Mouse (Mus musculus) embryonic facial prominence, embryonic 10.5 days (tissue): Measurements from ENCODE around the gene Akap13. TPM values are rescaled to one million over a fixed set of nuclear protein-coding genes. Genes with fewer than 3 reads are reported as not detected.

ENCODE experiments used
- DNase-seq: peaks from one replicate; pipeline ENCODE4 v3.0.0-alpha.2; 2017; ENCODE audit warnings: low spot score
- H3K27ac ChIP-seq: fragments of 300-500 bp; sonication (generic); replicated peaks from 2 replicates; pipeline ENCODE4 v1.5.1; 2016; ENCODE audit warnings: mild to moderate bottlenecking
- H3K27me3 ChIP-seq: fragments of 300-500 bp; sonication (generic); replicated peaks from 2 replicates; pipeline ENCODE4 v1.6.1; 2016; ENCODE audit warnings: low read depth, mild to moderate bottlenecking; ENCODE audit not compliant: poor library complexity, severe bottlenecking
- H3K36me3 ChIP-seq: fragments of 300-500 bp; sonication (generic); replicated peaks from 2 replicates; pipeline ENCODE4 v1.6.1; 2016; ENCODE audit warnings: mild to moderate bottlenecking, moderate library complexity
- H3K4me1 ChIP-seq: fragments of 300-500 bp; sonication (generic); 2 replicates; pipeline ENCODE4 v1.6.1; 2016
- H3K4me3 ChIP-seq: fragments of 300-500 bp; sonication (generic); 2 replicates; pipeline ENCODE4 v1.5.1; 2016; ENCODE audit warnings: mild to moderate bottlenecking, moderate library complexity
- H3K9me3 ChIP-seq: fragments of 300-500 bp; sonication (generic); 2 replicates; pipeline ENCODE4 v1.6.1; 2016; ENCODE audit warnings: mild to moderate bottlenecking
- WGBS: fragments of 180-500 bp; shearing (Covaris S2); methylation state at CpG from one replicate; pipeline ENCODE4 v1.1.7; 2016; 5-methylcytosine and 5-hydroxymethylcytosine counted together
- polyA plus RNA-seq: library from polyadenylated mRNA; unstranded; fragments of >200 nt; fragmentation: Nextera tagmentation; extraction: Ambion mirVana; gene quantifications from 2 replicates; pipeline ENCODE4 v1.2.1, GENCODE M21; 2016

The Akap13 gene
- polyA plus RNA-seq, 1 experiment from 2014 or later = 37.6 TPM

DNA sequence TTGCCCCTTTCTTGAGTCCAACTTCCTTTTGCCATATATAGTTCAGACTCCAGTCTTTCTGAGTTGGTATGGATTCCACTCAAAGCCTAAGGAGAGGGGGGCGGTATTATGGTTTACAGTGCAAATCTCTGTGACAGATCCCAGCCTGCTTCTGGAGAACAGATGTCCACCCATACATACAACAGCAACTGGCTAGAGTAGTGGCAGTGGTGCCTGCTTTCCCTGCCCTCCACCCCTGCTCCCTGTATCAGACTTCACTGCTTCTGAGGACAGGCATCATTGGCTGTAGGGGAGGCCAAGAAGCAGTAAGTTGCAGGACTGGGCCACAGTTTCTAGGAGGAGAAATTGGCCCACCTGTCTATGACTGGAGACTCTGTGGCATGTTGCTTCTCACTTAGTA is 102.9 kb downstream of the Akap13 start:
- no peak for DNase-seq

DNA sequence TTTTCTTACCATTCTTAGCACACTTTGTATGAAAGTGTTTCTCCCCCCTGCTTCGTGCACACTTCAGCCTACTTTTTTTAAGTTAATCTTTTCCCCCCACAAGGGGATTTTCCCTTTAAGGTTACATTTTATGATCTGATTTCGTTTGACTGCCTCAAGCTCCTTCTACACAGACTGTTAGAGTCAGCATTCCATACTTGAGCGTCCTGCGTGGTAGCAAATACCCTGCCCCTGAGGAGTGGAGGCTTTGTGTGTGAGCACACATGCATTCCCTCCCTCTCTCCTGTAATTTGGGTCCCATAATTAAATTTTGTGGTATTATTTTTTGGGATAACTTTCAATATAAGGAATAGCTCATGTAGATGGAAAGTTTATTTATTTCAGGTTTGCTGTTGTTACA is 103.8 kb downstream of the Akap13 start:
- no peak overlapping the region for H3K27ac ChIP-seq
- H3K36me3 ChIP-seq = no peaks in the 10 kb centered on the region
- H3K27me3 ChIP-seq = no peaks in the 10 kb centered on the region
- DNase-seq = no peak
- peaks cover 29% of the 10 kb centered on the region for H3K4me1 ChIP-seq
- H3K9me3 ChIP-seq = no peaks in the 10 kb centered on the region
- no peak overlapping the region for H3K4me3 ChIP-seq
- WGBS = 64% methylated on average over 4 of the region's 4 CpGs

More for the DNA sequence above, 102.9 kb downstream of the Akap13 start:
- Histone ChIP-seq H3K36me3 (no peaks in the 10 kb centered on the region), H3K9me3 (no peaks in the 10 kb centered on the region), H3K4me1 (peaks cover 29% of the 10 kb centered on the region), H3K27ac (0 out of 2 replicates have a peak overlapping the region, but pooled peaks have one; percentile 24), H3K4me3 (no peak overlapping the region), H3K27me3 (no peaks in the 10 kb centered on the region)
- 88% methylated on average over 1 of the region's 1 CpGs for WGBS

DNA sequence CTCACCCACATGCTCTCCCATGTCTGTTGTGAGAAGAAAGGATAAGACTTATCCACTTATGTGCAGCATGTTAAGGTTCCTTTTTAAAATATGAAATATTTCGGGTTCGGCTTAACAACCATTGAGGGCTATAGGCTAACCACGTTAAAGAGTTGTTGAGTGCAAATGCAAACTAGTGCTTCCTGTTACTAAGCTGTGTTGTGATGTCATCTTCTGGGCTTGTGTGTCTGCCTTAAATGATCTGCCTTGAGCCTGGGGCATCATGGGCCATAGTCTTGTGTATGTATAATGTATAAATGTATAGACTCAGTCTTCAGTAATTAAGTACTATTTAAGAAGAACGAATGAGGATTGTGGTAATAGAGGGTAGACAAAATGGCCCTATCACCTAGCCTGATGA is 104.6 kb downstream of the Akap13 start:
- 91% methylated on average over 4 of the region's 4 CpGs for WGBS
- Histone ChIP-seq H3K9me3 (no peaks in the 10 kb centered on the region), H3K36me3 (no peaks in the 10 kb centered on the region), H3K4me3 (no peak overlapping the region), H3K27ac (no peak overlapping the region), H3K27me3 (no peaks in the 10 kb centered on the region), H3K4me1 (peaks cover 29% of the 10 kb centered on the region)
- no peak for DNase-seq

DNA sequence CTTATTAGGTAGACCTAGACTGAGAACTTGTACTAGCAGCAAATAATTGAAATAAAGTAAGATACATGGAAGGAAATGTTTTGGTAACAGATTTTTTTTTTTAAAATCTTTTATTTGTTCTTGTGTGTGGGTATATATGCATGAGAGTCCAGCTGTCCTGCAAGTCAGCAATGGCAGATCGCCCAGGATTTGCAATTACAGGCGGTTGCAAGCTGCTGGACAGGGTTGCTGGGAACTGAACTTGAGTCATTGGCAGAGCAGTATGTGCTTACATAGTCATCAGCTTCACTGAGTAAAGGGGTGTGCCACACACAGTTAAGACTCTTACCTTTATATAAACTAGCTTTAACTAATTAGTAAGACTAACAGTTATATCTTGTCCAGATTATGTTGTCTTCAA is 105.2 kb downstream of the Akap13 start:
- 91% methylated on average over 2 of the region's 2 CpGs for WGBS

DNA sequence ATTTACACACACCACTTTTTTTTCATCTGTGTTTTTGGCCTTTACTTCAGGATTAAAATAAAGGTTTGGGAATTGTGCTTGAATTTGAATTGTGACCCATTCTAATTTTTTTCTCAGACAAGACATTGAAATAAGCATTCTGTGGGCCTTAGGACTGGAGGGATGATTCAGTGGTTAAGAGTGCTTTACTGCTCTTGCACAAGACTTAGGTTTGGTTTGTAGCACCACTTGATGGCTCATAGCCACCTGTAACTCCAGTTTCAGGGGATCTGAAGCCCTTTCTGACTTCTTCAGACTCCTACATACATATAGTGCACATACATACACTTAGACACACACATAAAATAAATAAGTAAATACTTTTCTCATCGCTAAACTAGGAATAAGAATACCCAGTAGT is 105.8 kb downstream of the Akap13 start:
- Histone ChIP-seq H3K27me3 (no peaks in the 10 kb centered on the region), H3K36me3 (no peaks in the 10 kb centered on the region), H3K4me3 (no peak overlapping the region), H3K27ac (no peak overlapping the region), H3K4me1 (peaks cover 25% of the 10 kb centered on the region), H3K9me3 (no peaks in the 10 kb centered on the region)
- no peak for DNase-seq
- 95% methylated on average over 1 of the region's 1 CpGs for WGBS

More for the DNA sequence above, 105.2 kb downstream of the Akap13 start:
- Histone ChIP-seq H3K36me3 (no peaks in the 10 kb centered on the region), H3K27me3 (no peaks in the 10 kb centered on the region), H3K27ac (no peak overlapping the region), H3K9me3 (no peaks in the 10 kb centered on the region), H3K4me1 (peaks cover 28% of the 10 kb centered on the region), H3K4me3 (no peak overlapping the region)
- no peak for DNase-seq

DNA sequence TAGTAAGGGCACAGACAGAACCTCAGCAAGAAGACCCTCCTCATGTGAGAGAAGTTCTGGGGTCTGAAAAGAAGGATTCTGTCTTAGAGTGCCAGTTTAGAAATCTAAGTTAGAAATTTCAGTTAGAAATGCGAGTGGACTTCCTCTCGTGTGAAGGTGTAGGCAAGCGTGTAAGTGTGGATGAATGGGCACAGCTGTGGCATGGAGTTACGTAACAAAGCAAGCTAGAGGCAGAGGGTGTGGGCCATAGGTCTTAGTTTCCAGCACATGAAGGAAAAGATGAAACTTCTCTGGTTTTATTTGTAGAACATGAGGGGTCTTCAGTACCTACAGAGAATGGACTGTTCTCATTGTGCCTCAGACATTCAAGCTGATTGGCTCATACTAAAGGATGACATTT is 112.9 kb downstream of the Akap13 start:
- WGBS = 96% methylated on average over 4 of the region's 4 CpGs
- no peak overlapping the region for H3K4me3 ChIP-seq

DNA sequence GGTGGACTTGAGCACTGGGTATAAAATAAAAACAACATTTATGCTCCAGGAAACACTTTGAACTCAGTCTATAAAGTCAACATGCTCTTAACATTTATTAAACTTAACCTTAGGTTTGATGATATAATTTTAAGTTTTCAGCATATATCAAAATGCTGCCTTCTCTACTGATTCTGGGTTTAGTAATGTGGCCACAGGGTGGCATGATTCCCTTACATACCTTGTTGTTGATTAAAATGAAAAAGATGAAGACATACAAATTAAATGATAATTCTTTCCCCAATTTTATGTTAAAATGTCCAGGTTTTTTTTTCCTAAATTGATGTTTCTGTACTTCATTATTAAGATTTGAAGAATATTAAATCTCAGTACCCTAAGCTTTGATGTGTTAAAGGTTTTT is 113.5 kb downstream of the Akap13 start:
- Histone ChIP-seq H3K9me3 (no peaks in the 10 kb centered on the region), H3K4me1 (no peaks in the 10 kb centered on the region), H3K4me3 (no peak overlapping the region), H3K36me3 (peaks cover 8% of the 10 kb centered on the region; the same call in 1 of the 2 replicates), H3K27ac (no peak overlapping the region), H3K27me3 (no peaks in the 10 kb centered on the region)
- no peak for DNase-seq

More for the DNA sequence above, 112.9 kb downstream of the Akap13 start:
- H3K9me3 ChIP-seq = no peaks in the 10 kb centered on the region
- peaks cover 8% of the 10 kb centered on the region; the same call in 1 of the 2 replicates for H3K36me3 ChIP-seq
- no peaks in the 10 kb centered on the region for H3K27me3 ChIP-seq
- no peaks in the 10 kb centered on the region for H3K4me1 ChIP-seq
- no peak for DNase-seq
- no peak overlapping the region for H3K27ac ChIP-seq

DNA sequence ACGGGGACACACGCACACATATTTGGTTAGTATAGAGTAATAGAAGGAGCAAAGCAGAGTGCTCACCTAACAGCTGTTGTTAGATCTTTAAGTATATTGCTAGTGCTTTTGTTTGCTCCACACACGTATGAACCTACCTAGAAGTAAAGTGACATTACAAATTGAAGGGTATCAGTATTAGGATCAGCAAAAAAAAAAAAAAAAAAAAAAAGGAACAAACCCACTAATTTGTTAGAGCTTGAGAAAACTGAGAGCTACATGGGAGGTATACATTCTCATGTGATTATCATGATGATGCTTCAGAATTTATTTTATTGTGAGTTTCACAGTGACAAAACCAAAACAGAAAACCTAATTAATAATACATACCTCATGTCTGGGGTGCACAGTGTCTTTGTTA is 114.9 kb downstream of the Akap13 start:
- Histone ChIP-seq H3K27me3 (no peaks in the 10 kb centered on the region), H3K4me1 (peaks cover 9% of the 10 kb centered on the region), H3K4me3 (no peak overlapping the region), H3K9me3 (no peaks in the 10 kb centered on the region), H3K27ac (no peak overlapping the region), H3K36me3 (peaks cover 8% of the 10 kb centered on the region; the same call in 1 of the 2 replicates)
- WGBS = 91% methylated on average over 3 of the region's 3 CpGs
- no peak for DNase-seq

DNA sequence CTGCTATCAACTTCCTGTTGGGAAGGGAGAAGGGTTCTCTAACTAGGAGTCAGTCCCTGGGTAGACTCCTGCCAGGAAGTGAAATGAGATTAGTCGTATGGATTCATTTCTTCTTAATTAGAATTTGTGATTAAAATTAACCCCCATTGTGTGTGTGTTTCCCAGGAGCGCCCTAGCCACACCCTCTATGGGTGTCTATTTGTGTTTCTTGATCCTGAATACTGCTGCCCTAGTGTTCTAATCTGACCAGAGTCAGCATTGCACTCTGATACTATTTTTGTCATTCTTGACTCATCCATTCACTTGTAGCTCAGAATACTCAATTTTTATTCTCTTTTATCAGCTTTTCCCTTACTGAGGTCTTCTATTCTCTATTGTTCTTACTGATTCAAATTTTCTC is 115.7 kb downstream of the Akap13 start:
- Histone ChIP-seq H3K4me3 (no peak overlapping the region), H3K9me3 (no peaks in the 10 kb centered on the region), H3K36me3 (peaks cover 8% of the 10 kb centered on the region; the same call in 1 of the 2 replicates), H3K27me3 (no peaks in the 10 kb centered on the region), H3K27ac (no peak overlapping the region), H3K4me1 (peaks cover 18% of the 10 kb centered on the region)
- no peak for DNase-seq
- 82% methylated on average over 2 of the region's 2 CpGs for WGBS

DNA sequence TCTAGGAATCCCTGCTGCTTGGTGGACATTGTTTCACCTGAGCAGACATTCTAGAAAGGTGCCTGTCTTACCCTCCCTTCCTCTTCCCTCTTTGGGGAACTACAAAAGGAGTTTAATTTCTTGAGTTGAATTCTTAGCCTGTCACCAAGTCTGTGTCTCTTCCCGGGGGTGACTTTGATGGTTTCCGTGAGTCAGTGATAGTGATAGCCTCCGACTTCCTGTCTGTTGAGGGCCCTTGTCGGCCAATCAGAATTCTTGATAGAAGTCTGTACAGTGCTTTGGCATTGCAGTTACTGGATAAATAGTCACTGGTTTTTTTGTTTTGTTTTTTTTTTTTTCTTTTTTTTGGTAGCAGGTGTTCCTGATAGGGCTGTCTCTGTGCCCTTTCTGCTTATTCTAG is 116.8 kb downstream of the Akap13 start:
- peaks cover 18% of the 10 kb centered on the region for H3K4me1 ChIP-seq
- H3K9me3 ChIP-seq = no peaks in the 10 kb centered on the region
- DNase-seq = no peak
- no peak overlapping the region for H3K27ac ChIP-seq
- 81% methylated on average over 4 of the region's 4 CpGs for WGBS
- no peak overlapping the region for H3K4me3 ChIP-seq
- H3K27me3 ChIP-seq = no peaks in the 10 kb centered on the region
- peaks cover 8% of the 10 kb centered on the region; the same call in 1 of the 2 replicates for H3K36me3 ChIP-seq

DNA sequence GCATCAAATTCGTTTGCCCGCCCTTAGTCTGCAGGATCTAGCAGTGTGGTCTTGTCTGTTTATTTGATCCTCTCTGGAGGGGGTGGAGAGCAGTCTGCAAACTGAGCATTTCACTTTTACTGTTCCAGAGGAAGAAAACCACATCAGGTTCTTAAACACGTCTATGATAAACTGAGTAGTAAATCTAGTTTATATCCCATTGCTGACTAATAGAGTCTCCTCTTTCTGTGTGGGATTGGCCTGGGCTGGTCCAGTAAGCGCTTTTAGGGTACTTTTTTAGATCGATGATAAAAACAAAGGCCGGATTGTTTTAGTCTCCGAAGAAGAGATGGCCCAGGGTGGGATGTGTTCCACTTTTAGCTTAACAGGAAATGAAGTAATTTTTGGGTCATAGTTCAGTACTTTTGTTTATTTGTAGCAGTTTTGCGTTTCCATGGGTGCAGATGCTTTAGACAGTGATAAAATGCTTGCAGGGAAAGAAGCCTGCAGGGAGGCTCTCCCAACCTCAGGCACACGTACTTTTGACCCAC is 119.9 kb downstream of the Akap13 start:
- WGBS = 32% methylated on average over 9 of the region's 9 CpGs
- DNase-seq = peak; percentile 36
- Histone ChIP-seq H3K9me3 (no peaks in the 10 kb centered on the region), H3K27me3 (no peaks in the 10 kb centered on the region), H3K27ac (peak overlapping the region; percentile 2; the same call in 1 of the 2 replicates), H3K4me3 (no peak overlapping the region), H3K36me3 (peaks cover 16% of the 10 kb centered on the region), H3K4me1 (peaks cover 18% of the 10 kb centered on the region)

DNA sequence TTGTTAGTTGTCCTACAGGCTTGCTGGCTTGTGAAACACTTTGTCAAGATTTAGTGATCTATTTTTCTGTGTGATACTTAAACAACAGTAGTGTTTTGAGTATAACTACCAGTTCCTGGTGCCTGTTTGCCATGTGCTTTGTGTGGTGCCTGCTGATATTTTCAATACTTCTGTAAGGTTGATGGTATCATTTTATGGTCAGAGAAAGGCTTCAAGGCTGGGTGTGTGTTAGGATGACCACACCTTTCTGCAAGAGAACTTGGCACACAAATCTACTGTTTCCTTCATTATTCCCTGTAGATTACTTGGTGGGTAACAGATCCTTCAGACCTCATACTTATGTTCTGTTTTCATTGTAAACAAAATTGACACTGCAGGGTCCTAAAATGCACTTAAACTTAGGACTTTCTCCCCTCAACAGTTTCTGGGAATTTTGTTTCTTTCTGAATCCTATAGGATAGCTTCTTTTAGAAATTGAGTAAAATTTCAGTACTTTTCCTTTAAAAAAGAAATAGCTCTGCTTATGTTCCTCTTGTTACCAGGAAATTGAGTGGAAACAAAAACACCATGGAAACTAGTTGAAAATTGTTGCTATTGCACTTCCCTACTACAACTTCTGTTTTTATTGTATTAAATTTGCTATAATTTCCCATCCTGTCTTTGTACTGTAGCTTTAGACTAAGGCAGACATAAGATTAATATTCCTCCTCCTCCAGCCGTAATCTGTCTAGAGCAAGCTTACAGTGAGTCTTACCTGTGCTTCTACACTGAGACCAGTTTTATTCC is 120.7 kb downstream of the Akap13 start:
- WGBS = 90% methylated on average over 1 of the region's 1 CpGs
- H3K4me3 ChIP-seq = no peak overlapping the region
- no peaks in the 10 kb centered on the region for H3K9me3 ChIP-seq
- peak overlapping the region; percentile 2; the same call in 1 of the 2 replicates for H3K27ac ChIP-seq
- DNase-seq = no peak
- H3K27me3 ChIP-seq = no peaks in the 10 kb centered on the region
- H3K36me3 ChIP-seq = peaks cover 19% of the 10 kb centered on the region
- peaks cover 18% of the 10 kb centered on the region for H3K4me1 ChIP-seq

DNA sequence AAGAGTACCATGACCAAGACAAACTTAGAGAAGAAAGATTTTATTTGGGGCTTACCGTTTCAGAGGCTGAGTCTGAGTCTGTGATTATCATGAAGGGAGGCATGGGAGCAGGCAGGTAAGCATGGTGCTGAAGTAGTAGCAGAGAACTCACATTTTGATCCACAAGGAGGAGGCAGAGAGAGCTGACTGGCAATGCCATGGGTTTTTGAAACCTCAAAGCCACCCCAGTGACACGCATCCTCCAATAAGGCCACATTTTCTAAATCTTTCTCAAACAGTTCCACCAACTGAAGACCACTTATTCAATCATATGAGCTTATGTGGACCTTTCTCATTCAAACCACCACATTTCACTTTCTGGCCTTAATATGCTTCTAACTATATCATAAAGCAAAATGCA is 121.5 kb downstream of the Akap13 start:
- Histone ChIP-seq H3K4me1 (peaks cover 18% of the 10 kb centered on the region), H3K36me3 (peaks cover 24% of the 10 kb centered on the region), H3K27me3 (no peaks in the 10 kb centered on the region), H3K9me3 (no peaks in the 10 kb centered on the region), H3K4me3 (no peak overlapping the region), H3K27ac (no peak overlapping the region)
- 95% methylated on average over 2 of the region's 2 CpGs for WGBS
- DNase-seq = no peak
